Mouse (Mus musculus): ENCODE measurements at regions not wholly inside any gene's neighbourhood (a gene's known extent, or its start where the extent isn't known, plus 50 kb on each side); places are given as distances from the start of the nearest gene placed in this dataset.

DNA sequence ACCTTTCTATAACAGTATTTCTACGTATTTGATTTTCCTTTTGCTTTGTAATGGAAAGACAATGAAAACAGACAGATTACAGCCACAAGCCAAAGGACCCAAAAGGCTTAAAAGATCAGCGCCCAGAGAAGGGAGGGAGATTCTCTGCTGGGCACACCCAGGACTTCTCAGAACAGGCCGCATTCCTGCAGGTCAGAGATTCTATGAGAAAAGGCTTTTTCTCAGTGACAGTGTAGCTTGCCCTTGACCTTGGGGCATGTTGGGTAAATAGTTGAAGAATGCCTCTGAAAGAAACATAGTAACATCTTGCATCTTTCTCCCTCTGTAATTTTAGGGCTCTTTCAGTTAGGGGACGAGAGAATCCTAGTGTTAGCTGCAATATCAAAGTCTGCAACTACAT lies 209.8 kb downstream of the Dusp6 start:
- no peak for ATAC-seq (ENCODE audit: low read depth)
- Histone ChIP-seq H3K4me2 (ENCODE audit: low read depth, low read length) (no peak overlapping the region), H3K27ac (ENCODE audit: low read length) (no peak overlapping the region), H3K4me1 (ENCODE audit: control insufficient read depth, low read depth, low read length) (no peaks in the 10 kb centered on the region), H3K27me3 (ENCODE audit: control insufficient read depth, insufficient read depth, low read depth, low read length) (no peaks in the 10 kb centered on the region), H3K9me3 (replicated peaks; ENCODE audit: control insufficient read depth, low read length) (no peaks in the 10 kb centered on the region), H3K4me3 (ENCODE audit: low read depth, low read length) (no peak overlapping the region), H3K36me3 (ENCODE audit: control insufficient read depth, insufficient read depth) (no peaks in the 10 kb centered on the region), H3K9ac (ENCODE audit: low read depth, low read length) (no peak overlapping the region)
- 53% methylated on average over 4 of the region's 4 CpGs for WGBS (ENCODE audit: insufficient replicate concordance)

DNA sequence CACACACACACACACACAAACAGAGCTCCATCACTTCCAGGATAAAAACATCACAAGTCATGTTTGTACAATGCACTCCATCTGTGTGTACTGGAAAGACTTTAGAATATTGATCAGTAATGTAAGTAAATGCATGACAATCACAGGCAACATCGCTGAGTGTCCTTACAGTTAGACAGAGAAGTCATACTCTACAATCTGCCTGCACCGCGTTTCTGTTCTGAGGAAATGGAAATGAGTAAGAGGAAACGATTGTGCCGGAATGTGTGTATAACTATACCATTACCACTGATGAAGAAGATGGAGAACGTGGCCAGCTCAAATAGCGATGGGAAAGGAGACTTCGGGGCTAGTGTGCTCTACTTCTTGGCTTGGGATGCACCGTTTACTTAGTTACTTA lies 210.7 kb downstream of the Dusp6 start:
- Histone ChIP-seq H3K4me3 (ENCODE audit: low read depth, low read length) (no peak overlapping the region), H3K9ac (ENCODE audit: low read depth, low read length) (no peak overlapping the region), H3K4me1 (ENCODE audit: control insufficient read depth, low read depth, low read length) (no peaks in the 10 kb centered on the region), H3K27me3 (ENCODE audit: control insufficient read depth, insufficient read depth, low read depth, low read length) (no peaks in the 10 kb centered on the region), H3K4me2 (ENCODE audit: low read depth, low read length) (no peak overlapping the region), H3K36me3 (ENCODE audit: control insufficient read depth, insufficient read depth) (no peaks in the 10 kb centered on the region), H3K27ac (ENCODE audit: low read length) (no peak overlapping the region), H3K9me3 (replicated peaks; ENCODE audit: control insufficient read depth, low read length) (no peaks in the 10 kb centered on the region)
- 74% methylated on average over 9 of the region's 9 CpGs for WGBS (ENCODE audit: insufficient replicate concordance)
- no peak for ATAC-seq (ENCODE audit: low read depth)

DNA sequence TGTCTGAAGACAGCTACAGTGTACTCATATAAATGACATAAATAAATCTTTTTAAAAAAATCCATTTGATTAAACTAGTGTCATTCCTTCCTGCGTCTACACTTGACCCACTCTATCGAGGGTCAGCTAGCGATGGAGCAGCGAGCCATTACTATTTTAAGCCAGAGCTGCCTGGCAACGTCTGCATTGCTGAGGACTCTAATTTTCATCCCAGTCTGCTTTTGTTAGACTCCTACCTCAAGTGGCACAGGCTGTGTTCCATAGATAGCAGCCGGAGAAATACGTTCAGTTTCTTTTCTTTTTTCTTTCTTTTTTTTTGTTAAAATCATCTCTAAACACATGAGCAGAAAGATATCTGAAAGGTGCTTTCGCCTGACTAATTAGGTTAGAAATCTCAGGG lies 211.5 kb downstream of the Dusp6 start:
- Histone ChIP-seq H3K9me3 (replicated peaks; ENCODE audit: control insufficient read depth, low read length) (no peaks in the 10 kb centered on the region), H3K27ac (ENCODE audit: low read length) (no peak overlapping the region), H3K4me2 (ENCODE audit: low read depth, low read length) (no peak overlapping the region), H3K9ac (ENCODE audit: low read depth, low read length) (no peak overlapping the region), H3K4me3 (ENCODE audit: low read depth, low read length) (no peak overlapping the region), H3K36me3 (ENCODE audit: control insufficient read depth, insufficient read depth) (no peaks in the 10 kb centered on the region), H3K4me1 (ENCODE audit: control insufficient read depth, low read depth, low read length) (no peaks in the 10 kb centered on the region), H3K27me3 (ENCODE audit: control insufficient read depth, insufficient read depth, low read depth, low read length) (no peaks in the 10 kb centered on the region)
- 79% methylated on average over 8 of the region's 8 CpGs for WGBS (ENCODE audit: insufficient replicate concordance)
- ATAC-seq (ENCODE audit: low read depth): no peak

DNA sequence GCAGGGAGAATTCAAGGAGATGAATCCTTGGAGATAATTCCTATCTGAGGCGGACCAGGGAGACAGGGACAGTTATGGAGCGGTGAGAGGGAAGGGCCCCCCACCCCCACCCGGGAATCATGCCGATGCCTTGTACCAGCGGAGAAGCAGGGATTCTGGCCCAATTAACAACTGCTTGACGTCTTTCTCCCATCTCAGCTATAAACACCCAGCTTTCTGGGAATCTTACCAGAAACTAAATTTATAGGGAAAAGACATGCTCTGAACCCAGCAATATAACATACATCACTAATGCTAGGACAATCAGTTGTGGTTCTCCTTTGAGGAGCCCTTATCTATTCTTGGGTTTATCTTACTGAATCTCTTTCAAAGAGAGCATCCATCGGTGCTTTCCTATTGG lies 213.2 kb downstream of the Dusp6 start:
- ATAC-seq (ENCODE audit: low read depth): no peak
- Histone ChIP-seq H3K27ac (ENCODE audit: low read length) (no peak overlapping the region), H3K4me3 (ENCODE audit: low read depth, low read length) (no peak overlapping the region), H3K9me3 (replicated peaks; ENCODE audit: control insufficient read depth, low read length) (no peaks in the 10 kb centered on the region), H3K9ac (ENCODE audit: low read depth, low read length) (no peak overlapping the region), H3K27me3 (ENCODE audit: control insufficient read depth, insufficient read depth, low read depth, low read length) (no peaks in the 10 kb centered on the region), H3K36me3 (ENCODE audit: control insufficient read depth, insufficient read depth) (no peaks in the 10 kb centered on the region), H3K4me2 (ENCODE audit: low read depth, low read length) (no peak overlapping the region), H3K4me1 (ENCODE audit: control insufficient read depth, low read depth, low read length) (no peaks in the 10 kb centered on the region)
- 69% methylated on average over 7 of the region's 7 CpGs for WGBS (ENCODE audit: insufficient replicate concordance)

DNA sequence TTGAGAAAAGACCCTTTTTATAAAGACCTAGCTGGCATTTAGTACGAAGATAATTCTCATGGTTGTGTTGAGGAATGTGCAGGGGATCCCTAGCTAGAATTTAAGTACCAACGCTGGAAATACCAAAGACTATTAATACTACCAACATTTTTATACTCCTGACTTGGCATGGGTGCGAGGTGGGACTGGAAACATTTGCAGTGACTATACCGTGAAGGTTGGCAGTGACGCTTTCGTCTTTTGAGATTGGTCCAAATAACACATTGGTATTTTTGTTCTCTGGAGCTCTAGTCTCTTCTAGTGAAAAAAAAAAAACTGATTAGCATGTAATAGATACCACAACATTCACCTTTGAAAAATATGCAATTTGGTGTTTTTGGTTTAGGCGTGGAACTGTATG lies 213.7 kb downstream of the Dusp6 start:
- WGBS (ENCODE audit: insufficient replicate concordance): 71% methylated on average over 7 of the region's 7 CpGs
- H3K4me3 ChIP-seq (ENCODE audit: low read depth, low read length): no peak overlapping the region
- H3K9ac ChIP-seq (ENCODE audit: low read depth, low read length): no peak overlapping the region
- H3K27ac ChIP-seq (ENCODE audit: low read length): no peak overlapping the region
- no peaks in the 10 kb centered on the region for H3K4me1 ChIP-seq (ENCODE audit: control insufficient read depth, low read depth, low read length)
- H3K4me2 ChIP-seq (ENCODE audit: low read depth, low read length): no peak overlapping the region
- no peak for ATAC-seq (ENCODE audit: low read depth)
- no peaks in the 10 kb centered on the region for H3K36me3 ChIP-seq (ENCODE audit: control insufficient read depth, insufficient read depth)
- H3K27me3 ChIP-seq (ENCODE audit: control insufficient read depth, insufficient read depth, low read depth, low read length): no peaks in the 10 kb centered on the region
- no peaks in the 10 kb centered on the region for H3K9me3 ChIP-seq (replicated peaks; ENCODE audit: control insufficient read depth, low read length)

DNA sequence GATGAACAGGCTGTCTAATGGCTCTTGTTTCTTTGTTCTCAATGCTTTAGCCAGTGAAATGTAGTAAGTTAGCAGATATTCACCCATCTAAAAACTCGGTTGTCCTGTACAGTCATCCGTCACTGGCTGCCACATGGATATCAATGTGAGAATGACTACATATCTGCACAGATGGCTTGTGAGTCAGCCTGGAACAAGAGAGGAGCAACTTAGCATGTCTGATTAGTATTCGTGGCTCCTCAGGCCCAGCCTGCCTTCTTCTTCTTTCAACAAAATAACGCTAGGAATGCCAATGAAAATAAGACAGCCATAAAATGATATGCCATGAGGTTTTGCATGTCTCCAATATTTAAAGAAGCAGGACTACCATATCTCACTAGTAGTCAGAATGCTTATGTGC lies 217.5 kb downstream of the Dusp6 start:
- no peak overlapping the region for H3K27ac ChIP-seq (ENCODE audit: low read length)
- 66% methylated on average over 4 of the region's 4 CpGs for WGBS (ENCODE audit: insufficient replicate concordance)

DNA sequence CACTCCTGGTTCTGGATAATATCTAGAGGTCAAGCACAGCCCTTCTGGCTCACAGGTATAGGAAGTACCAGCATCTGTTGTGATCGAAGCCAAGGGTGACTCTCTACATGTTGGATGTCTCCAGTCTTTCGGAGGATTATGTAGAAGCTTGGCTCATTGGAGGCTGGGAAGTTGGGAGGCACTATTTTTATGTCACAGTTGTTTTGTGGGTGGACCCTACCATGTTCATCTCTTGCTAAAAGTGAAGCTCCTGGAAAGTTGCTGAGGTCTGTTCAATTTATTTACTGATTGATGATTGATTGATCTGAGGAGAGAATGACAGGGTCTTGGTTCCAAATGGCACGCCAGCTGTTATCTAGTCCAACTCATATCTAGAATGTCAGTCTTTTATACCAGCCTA lies 219.0 kb downstream of the Dusp6 start:
- no peak overlapping the region for H3K4me3 ChIP-seq (ENCODE audit: low read depth, low read length)
- no peaks in the 10 kb centered on the region for H3K27me3 ChIP-seq (ENCODE audit: control insufficient read depth, insufficient read depth, low read depth, low read length)
- H3K4me2 ChIP-seq (ENCODE audit: low read depth, low read length): no peak overlapping the region
- H3K9ac ChIP-seq (ENCODE audit: low read depth, low read length): no peak overlapping the region
- H3K4me1 ChIP-seq (ENCODE audit: control insufficient read depth, low read depth, low read length): no peaks in the 10 kb centered on the region
- no peak for ATAC-seq (ENCODE audit: low read depth)
- WGBS (ENCODE audit: insufficient replicate concordance): 66% methylated on average over 3 of the region's 3 CpGs
- H3K36me3 ChIP-seq (ENCODE audit: control insufficient read depth, insufficient read depth): no peaks in the 10 kb centered on the region
- no peak overlapping the region for H3K27ac ChIP-seq (ENCODE audit: low read length)
- no peaks in the 10 kb centered on the region for H3K9me3 ChIP-seq (replicated peaks; ENCODE audit: control insufficient read depth, low read length)

More for the DNA sequence above, 217.5 kb downstream of the Dusp6 start:
- no peaks in the 10 kb centered on the region for H3K27me3 ChIP-seq (ENCODE audit: control insufficient read depth, insufficient read depth, low read depth, low read length)
- no peaks in the 10 kb centered on the region for H3K4me1 ChIP-seq (ENCODE audit: control insufficient read depth, low read depth, low read length)
- no peaks in the 10 kb centered on the region for H3K36me3 ChIP-seq (ENCODE audit: control insufficient read depth, insufficient read depth)
- no peak for ATAC-seq (ENCODE audit: low read depth)
- no peaks in the 10 kb centered on the region for H3K9me3 ChIP-seq (replicated peaks; ENCODE audit: control insufficient read depth, low read length)
- no peak overlapping the region for H3K4me3 ChIP-seq (ENCODE audit: low read depth, low read length)
- H3K4me2 ChIP-seq (ENCODE audit: low read depth, low read length): no peak overlapping the region
- H3K9ac ChIP-seq (ENCODE audit: low read depth, low read length): no peak overlapping the region

DNA sequence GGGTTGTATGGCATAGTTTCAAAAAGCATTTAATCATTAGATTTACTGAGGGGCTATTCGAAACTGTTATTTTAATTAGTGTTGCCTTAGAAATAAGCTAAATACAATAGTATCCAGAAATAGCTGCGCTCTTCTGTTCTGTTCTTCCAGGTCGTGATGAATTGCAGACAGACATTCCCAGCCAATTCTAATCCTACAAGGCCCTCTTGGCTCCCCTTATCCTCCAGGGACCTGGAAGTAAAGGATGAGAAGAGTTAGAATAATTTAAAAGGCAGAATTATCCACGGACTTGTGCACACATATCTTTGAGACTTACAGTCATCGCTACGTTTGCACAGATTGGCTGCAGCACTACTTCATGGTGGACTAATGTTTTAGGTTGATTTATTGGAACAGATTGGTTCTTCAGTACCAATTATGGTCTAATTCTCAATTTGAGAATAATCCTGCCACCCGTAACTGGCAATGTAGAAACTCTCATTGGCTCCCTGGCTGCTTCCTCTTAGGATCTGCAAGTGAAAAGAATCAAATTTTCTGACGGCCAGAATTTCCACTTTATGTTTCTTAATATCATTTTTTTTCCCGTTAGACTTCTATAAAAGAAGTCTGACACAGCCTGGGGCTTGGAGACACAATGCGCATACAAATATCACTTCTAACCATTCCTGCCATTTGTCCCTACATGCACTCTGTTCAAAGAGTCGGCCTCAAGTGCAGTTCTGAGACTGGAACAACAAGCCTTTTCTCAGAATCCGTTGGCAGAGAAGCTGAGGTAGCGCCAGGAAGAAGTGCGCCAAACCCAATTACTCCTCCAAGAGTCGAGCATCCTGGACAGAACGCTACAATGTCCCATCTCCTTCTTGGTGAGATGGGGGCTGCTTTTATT lies 225.4 kb downstream of the Dusp6 start:
- ATAC-seq (ENCODE audit: low read depth): no peak
- Histone ChIP-seq H3K9me3 (replicated peaks; ENCODE audit: control insufficient read depth, low read length) (no peaks in the 10 kb centered on the region), H3K4me2 (ENCODE audit: low read depth, low read length) (no peak overlapping the region), H3K9ac (ENCODE audit: low read depth, low read length) (no peak overlapping the region), H3K27me3 (ENCODE audit: control insufficient read depth, insufficient read depth, low read depth, low read length) (no peaks in the 10 kb centered on the region), H3K36me3 (ENCODE audit: control insufficient read depth, insufficient read depth) (no peaks in the 10 kb centered on the region), H3K4me1 (ENCODE audit: control insufficient read depth, low read depth, low read length) (no peaks in the 10 kb centered on the region), H3K4me3 (ENCODE audit: low read depth, low read length) (no peak overlapping the region), H3K27ac (ENCODE audit: low read length) (no peak overlapping the region)
- 70% methylated on average over 16 of the region's 16 CpGs for WGBS (ENCODE audit: insufficient replicate concordance)

DNA sequence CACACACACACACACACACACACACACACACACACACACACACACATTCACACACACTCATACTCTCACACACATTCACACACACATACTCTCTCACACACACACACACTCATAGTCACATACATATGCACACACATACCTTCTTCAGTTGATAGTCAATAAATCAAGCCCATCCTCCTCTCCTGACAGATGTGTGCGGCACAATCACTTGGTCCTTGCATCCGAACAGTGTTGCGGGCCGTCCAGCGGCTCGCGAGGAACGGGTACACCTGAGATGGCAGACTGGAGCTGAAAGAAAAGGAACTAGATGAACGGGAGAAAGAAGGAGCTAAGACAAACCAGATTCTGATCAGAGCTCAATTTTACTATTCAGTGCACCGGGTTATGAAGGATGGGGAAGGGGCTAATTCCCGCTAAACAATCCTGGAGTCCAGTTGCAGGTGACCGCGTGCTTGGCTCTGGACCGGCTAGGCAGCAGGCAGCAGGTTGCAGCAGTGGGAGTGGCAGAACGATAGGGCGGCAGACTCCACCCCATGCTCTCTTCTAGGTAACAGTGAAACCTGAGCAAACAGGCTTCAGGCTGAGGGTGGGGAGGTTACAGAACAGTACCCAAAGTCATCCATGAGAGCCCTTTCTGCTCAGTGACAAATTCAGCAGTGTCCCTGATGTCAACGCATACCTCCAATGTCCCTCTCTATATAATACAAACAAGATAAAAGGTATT lies 247.8 kb downstream of the Csl start:
- H3K4me3 ChIP-seq (ENCODE audit: low read depth, low read length): no peak overlapping the region
- no peak for ATAC-seq (ENCODE audit: low read depth)
- no peaks in the 10 kb centered on the region for H3K36me3 ChIP-seq (ENCODE audit: control insufficient read depth, insufficient read depth)
- no peak overlapping the region for H3K27ac ChIP-seq (ENCODE audit: low read length)
- H3K9ac ChIP-seq (ENCODE audit: low read depth, low read length): no peak overlapping the region
- H3K4me2 ChIP-seq (ENCODE audit: low read depth, low read length): no peak overlapping the region
- no peaks in the 10 kb centered on the region for H3K27me3 ChIP-seq (ENCODE audit: control insufficient read depth, insufficient read depth, low read depth, low read length)
- 68% methylated on average over 17 of the region's 17 CpGs for WGBS (ENCODE audit: insufficient replicate concordance)
- H3K9me3 ChIP-seq (replicated peaks; ENCODE audit: control insufficient read depth, low read length): no peaks in the 10 kb centered on the region
- H3K4me1 ChIP-seq (ENCODE audit: control insufficient read depth, low read depth, low read length): no peaks in the 10 kb centered on the region

Data from liver, embryonic 16.5 days (tissue).